Mouse (Mus musculus) intestine, postnatal 0 days (tissue): ENCODE results near the gene Acvr2b. TPM values are rescaled to one million over a fixed set of nuclear protein-coding genes. Genes with fewer than 3 reads are reported as not detected.
A peak's percentile ranks its signal among the peaks of the same experiment; 100 is the strongest.

Experiments
- ATAC-seq: fragments of 200-750 bp; cut with Nextera tagmentation; 2 replicates; pipeline ENCODE4 v1.8.0; 2017; ENCODE audit warnings: mild to moderate bottlenecking, moderate TSS enrichment, moderate library complexity
- H3K27ac ChIP-seq: fragments of 300-500 bp; sonication (generic); 2 replicates; pipeline ENCODE4 v1.5.1; 2014; ENCODE audit warnings: mild to moderate bottlenecking, low read depth, low read length, moderate library complexity
- H3K27me3 ChIP-seq: fragments of 300-500 bp; sonication (generic); replicated peaks from 2 replicates; pipeline ENCODE4 v1.6.1; 2014; ENCODE audit warnings: low read length, mixed read lengths; ENCODE audit not compliant: control insufficient read depth, insufficient read depth
- H3K36me3 ChIP-seq: fragments of 300-500 bp; sonication (generic); 2 replicates; pipeline ENCODE4 v1.6.1; 2014; ENCODE audit warnings: mild to moderate bottlenecking, moderate library complexity; ENCODE audit not compliant: control insufficient read depth, insufficient read depth
- H3K4me1 ChIP-seq: fragments of 300-500 bp; sonication (generic); replicated peaks from 2 replicates; pipeline ENCODE4 v1.6.1; 2014; ENCODE audit warnings: antibody characterized with exemption, low read length, mixed read lengths; ENCODE audit not compliant: control insufficient read depth, insufficient read depth
- H3K4me2 ChIP-seq: fragments of 300-500 bp; sonication (generic); replicated peaks from 2 replicates; pipeline ENCODE4 v1.6.1; 2014; ENCODE audit warnings: low read depth, mild to moderate bottlenecking, moderate library complexity
- H3K4me3 ChIP-seq: fragments of 300-500 bp; sonication (generic); 2 replicates; pipeline ENCODE4 v1.5.1; 2014; ENCODE audit warnings: low read depth, low read length
- H3K9ac ChIP-seq: fragments of 300-500 bp; sonication (generic); 2 replicates; pipeline ENCODE4 v1.6.1; 2014; ENCODE audit warnings: mild to moderate bottlenecking, low read depth, low read length
- H3K9me3 ChIP-seq: fragments of 300-500 bp; sonication (generic); 2 replicates; pipeline ENCODE4 v1.6.1; 2016; ENCODE audit warnings: mixed run types; ENCODE audit not compliant: control insufficient read depth
- CTCF ChIP-seq: sonication (generic); IDR thresholded peaks from 2 replicates; pipeline ENCODE4 v1.5.1; 2016; ENCODE audit warnings: low read depth, mild to moderate bottlenecking, control low read depth, antibody characterized with exemption, moderate library complexity
- WGBS: fragments of 180-500 bp; shearing (Covaris S2); extraction: QIAGEN DNeasy Blood & Tissue Kit; methylation state at CpG from one replicate; pipeline ENCODE4 v1.1.7; 2014; 5-methylcytosine and 5-hydroxymethylcytosine counted together
- polyA plus RNA-seq: library from polyadenylated mRNA; unstranded; fragments of >200 nt; fragmentation: Nextera tagmentation; extraction: Ambion mirVana; gene quantifications from 2 replicates; pipeline ENCODE4 v1.2.1, GENCODE M21; 2015

Gene Acvr2b
- polyA plus RNA-seq, 1 experiment from 2014 or later = 5.8 TPM

- Histone ChIP-seq H3K9ac (no peak overlapping the region), H3K36me3 (no peaks in the 10 kb centered on the region), H3K4me1 (no peaks in the 10 kb centered on the region), H3K9me3 (no peaks in the 10 kb centered on the region), H3K4me2 (peak overlapping the region; percentile 17; the same call in 1 of the 2 replicates), H3K27ac (no peak overlapping the region), H3K4me3 (no peak overlapping the region), H3K27me3 (no peaks in the 10 kb centered on the region)
- no peak for ATAC-seq
- no peak for TF ChIP-seq CTCF
- WGBS = 74% methylated on average over 18 of the region's 18 CpGs
Measured at GRCm38 (mm10) chr9:119418025-119418424, 16.1 kb downstream of the Acvr2b start.

GRCm38 (mm10) chr9:119419852-119420438 is 18.0 kb downstream of the Acvr2b start:
- H3K9ac ChIP-seq = no peak overlapping the region
- no peaks in the 10 kb centered on the region for H3K9me3 ChIP-seq
- H3K27me3 ChIP-seq = no peaks in the 10 kb centered on the region
- no peak overlapping the region for H3K4me2 ChIP-seq
- no peak overlapping the region for H3K27ac ChIP-seq
- TF ChIP-seq CTCF = no peak
- no peaks in the 10 kb centered on the region for H3K36me3 ChIP-seq
- no peak overlapping the region for H3K4me3 ChIP-seq
- 0 out of 2 replicates have a peak, but pooled peaks cover 5% of the 10 kb centered on the region for H3K4me1 ChIP-seq
- WGBS = 84% methylated on average over 12 of the region's 12 CpGs
- ATAC-seq = no peak

GRCm38 (mm10) chr9:119425217-119425975 is 23.5 kb downstream of the Acvr2b start:
- Histone ChIP-seq H3K27me3 (no peaks in the 10 kb centered on the region), H3K9ac (no peak overlapping the region), H3K4me1 (peaks cover 20% of the 10 kb centered on the region), H3K4me2 (peak overlapping the region; percentile 25; the same call in 1 of the 2 replicates), H3K27ac (peak overlapping the region; percentile 42), H3K4me3 (no peak overlapping the region), H3K36me3 (peaks cover 7% of the 10 kb centered on the region; the same call in 1 of the 2 replicates), H3K9me3 (no peaks in the 10 kb centered on the region)
- peak; percentile 83 for ATAC-seq
- 19% methylated on average over 6 of the region's 7 CpGs for WGBS
- TF ChIP-seq CTCF = no peak

- Histone ChIP-seq H3K9me3 (no peaks in the 10 kb centered on the region), H3K27ac (peak overlapping the region; percentile 42; the same call in 1 of the 2 replicates), H3K9ac (no peak overlapping the region), H3K4me3 (no peak overlapping the region), H3K36me3 (peaks cover 7% of the 10 kb centered on the region; the same call in 1 of the 2 replicates), H3K4me2 (peak overlapping the region; percentile 49; the same call in 1 of the 2 replicates), H3K27me3 (no peaks in the 10 kb centered on the region), H3K4me1 (peaks cover 20% of the 10 kb centered on the region)
- TF ChIP-seq CTCF = no peak
- WGBS = 75% methylated on average over 13 of the region's 13 CpGs
- ATAC-seq = no peak
Measured at GRCm38 (mm10) chr9:119425976-119426415, 24.1 kb downstream of the Acvr2b start.

GRCm38 (mm10) chr9:119426483-119426882 is 24.6 kb downstream of the Acvr2b start:
- H3K27ac ChIP-seq = 0 out of 2 replicates have a peak overlapping the region, but pooled peaks have one; percentile 42
- H3K27me3 ChIP-seq = no peaks in the 10 kb centered on the region

GRCm38 (mm10) chr9:119430311-119430710 is 28.4 kb downstream of the Acvr2b start:
- Histone ChIP-seq H3K9ac (no peak overlapping the region), H3K4me1 (peaks cover 13% of the 10 kb centered on the region), H3K4me3 (no peak overlapping the region), H3K9me3 (no peaks in the 10 kb centered on the region), H3K36me3 (peaks cover 33% of the 10 kb centered on the region), H3K4me2 (no peak overlapping the region), H3K27ac (no peak overlapping the region), H3K27me3 (no peaks in the 10 kb centered on the region)
- WGBS = 44% methylated on average over 7 of the region's 7 CpGs
- TF ChIP-seq CTCF = peak; percentile 98
- ATAC-seq = no peak

More at GRCm38 (mm10) chr9:119426483-119426882, 24.6 kb downstream of the Acvr2b start:
- Histone ChIP-seq H3K9ac (no peak overlapping the region), H3K4me2 (peak overlapping the region; percentile 49), H3K36me3 (peaks cover 7% of the 10 kb centered on the region; the same call in 1 of the 2 replicates), H3K9me3 (no peaks in the 10 kb centered on the region), H3K4me3 (no peak overlapping the region), H3K4me1 (peaks cover 20% of the 10 kb centered on the region)
- 26% methylated on average over 7 of the region's 7 CpGs for WGBS
- TF ChIP-seq CTCF = no peak
- peak; percentile 68 for ATAC-seq
